Mouse (Mus musculus): ENCODE data around the gene Ufc1. TPM values are rescaled to one million over a fixed set of nuclear protein-coding genes. Genes with fewer than 3 reads are reported as not detected.

Gene Ufc1
- polyA plus RNA-seq, 1 experiment from 2014 or later = 126 TPM

DNA sequence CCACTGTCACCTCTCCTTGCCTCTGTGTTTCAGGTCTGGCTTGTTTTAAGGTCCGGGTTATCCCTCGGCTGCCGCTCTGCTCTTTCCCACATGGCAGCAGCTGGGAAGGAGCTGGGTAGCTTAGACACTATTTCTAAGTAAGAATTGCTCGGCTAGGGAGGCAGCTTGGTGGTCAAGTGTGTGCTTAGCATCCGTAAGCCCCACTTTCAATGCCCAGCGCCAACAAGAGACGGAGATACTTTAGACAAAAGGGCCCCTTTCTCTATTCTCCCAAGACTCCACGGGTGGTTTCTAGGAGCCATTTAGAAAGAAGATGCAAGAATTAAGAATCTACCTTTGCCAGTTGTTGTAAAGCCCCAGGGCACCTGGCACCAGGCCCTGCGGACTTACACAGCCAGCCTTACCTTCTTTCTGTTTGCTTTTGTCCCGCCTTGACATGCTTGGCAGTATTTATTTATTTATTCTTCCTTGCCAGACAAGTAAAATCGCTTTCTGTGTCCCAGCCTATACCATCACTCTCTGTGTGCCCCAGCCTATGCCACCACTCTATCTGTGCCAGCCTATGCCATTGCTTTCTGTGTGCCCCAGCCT is 19.6 kb downstream of the Ufc1 start:
- Histone ChIP-seq H3K27ac (ENCODE audit: low read depth, low read length) (no peak overlapping the region), H3K4me1 (ENCODE audit: control insufficient read depth, insufficient read depth, low read depth, low read length) (peaks cover 20% of the 10 kb centered on the region), H3K9ac (ENCODE audit: low read depth, low read length) (no peak overlapping the region), H3K4me2 (ENCODE audit: low read length) (no peak overlapping the region), H3K4me3 (ENCODE audit: low read length) (no peak overlapping the region), H3K9me3 (ENCODE audit: control insufficient read depth, low read length) (no peaks in the 10 kb centered on the region), H3K27me3 (replicated peaks; ENCODE audit: control insufficient read depth, insufficient read depth, low read length) (no peaks in the 10 kb centered on the region), H3K36me3 (ENCODE audit: control insufficient read depth, insufficient read depth, low read length) (peaks cover 43% of the 10 kb centered on the region)
- no peak for ATAC-seq
- 79% methylated on average over 11 of the region's 11 CpGs for WGBS

DNA sequence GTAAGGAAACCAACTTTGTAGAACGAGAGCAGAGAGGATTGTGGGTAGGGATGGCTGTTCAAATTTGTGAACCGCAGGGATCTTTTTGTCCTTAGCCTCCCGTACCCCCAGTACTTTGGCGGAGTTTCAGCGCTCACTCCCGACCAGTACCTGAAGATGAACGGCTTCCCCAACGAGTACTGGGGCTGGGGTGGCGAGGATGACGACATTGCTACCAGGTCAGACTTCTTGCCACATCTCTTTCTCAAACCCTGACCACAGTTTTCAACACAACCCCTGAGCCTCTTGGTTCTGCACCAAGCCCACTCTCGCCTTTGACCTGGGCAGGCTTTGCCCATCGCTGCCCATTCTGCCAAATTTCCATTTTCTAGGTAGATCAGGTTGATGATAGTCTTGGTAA is 20.7 kb downstream of the Ufc1 start:
- 93% methylated on average over 12 of the region's 12 CpGs for WGBS
- Histone ChIP-seq H3K27ac (ENCODE audit: low read depth, low read length) (no peak overlapping the region), H3K36me3 (ENCODE audit: control insufficient read depth, insufficient read depth, low read length) (peaks cover 43% of the 10 kb centered on the region), H3K4me1 (ENCODE audit: control insufficient read depth, insufficient read depth, low read depth, low read length) (peaks cover 12% of the 10 kb centered on the region), H3K4me3 (ENCODE audit: low read length) (no peak overlapping the region), H3K9me3 (ENCODE audit: control insufficient read depth, low read length) (no peaks in the 10 kb centered on the region), H3K9ac (ENCODE audit: low read depth, low read length) (no peak overlapping the region), H3K4me2 (ENCODE audit: low read length) (no peak overlapping the region), H3K27me3 (replicated peaks; ENCODE audit: control insufficient read depth, insufficient read depth, low read length) (no peaks in the 10 kb centered on the region)
- no peak for ATAC-seq

DNA sequence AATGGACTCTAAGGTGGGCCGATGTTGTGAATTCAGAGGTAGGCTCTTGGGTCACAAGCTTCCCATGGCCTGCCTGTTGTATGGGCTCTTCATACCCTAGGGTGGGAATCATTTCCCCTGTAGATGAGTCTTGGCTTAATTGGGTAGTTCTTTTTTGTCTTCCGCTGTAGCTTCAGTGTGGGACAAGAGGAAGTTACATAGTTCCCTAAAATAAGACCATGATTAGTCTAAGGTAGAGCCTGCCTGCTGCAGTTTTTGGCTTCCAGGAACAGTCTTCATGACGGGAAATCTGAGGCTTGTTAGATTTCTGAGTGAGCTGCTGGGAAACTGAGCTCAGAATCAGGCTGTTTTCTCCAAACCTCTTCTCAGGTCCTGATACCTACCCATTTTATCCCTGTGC is 22.7 kb downstream of the Ufc1 start:
- no peaks in the 10 kb centered on the region for H3K27me3 ChIP-seq (replicated peaks; ENCODE audit: control insufficient read depth, insufficient read depth, low read length)
- no peaks in the 10 kb centered on the region for H3K9me3 ChIP-seq (ENCODE audit: control insufficient read depth, low read length)
- no peak overlapping the region for H3K9ac ChIP-seq (ENCODE audit: low read depth, low read length)
- 95% methylated on average over 3 of the region's 3 CpGs for WGBS
- no peak overlapping the region for H3K27ac ChIP-seq (ENCODE audit: low read depth, low read length)
- H3K4me2 ChIP-seq (ENCODE audit: low read length) = no peak overlapping the region
- no peak overlapping the region for H3K4me3 ChIP-seq (ENCODE audit: low read length)
- no peak for ATAC-seq
- peaks cover 12% of the 10 kb centered on the region for H3K4me1 ChIP-seq (ENCODE audit: control insufficient read depth, insufficient read depth, low read depth, low read length)
- peaks cover 33% of the 10 kb centered on the region for H3K36me3 ChIP-seq (ENCODE audit: control insufficient read depth, insufficient read depth, low read length)

DNA sequence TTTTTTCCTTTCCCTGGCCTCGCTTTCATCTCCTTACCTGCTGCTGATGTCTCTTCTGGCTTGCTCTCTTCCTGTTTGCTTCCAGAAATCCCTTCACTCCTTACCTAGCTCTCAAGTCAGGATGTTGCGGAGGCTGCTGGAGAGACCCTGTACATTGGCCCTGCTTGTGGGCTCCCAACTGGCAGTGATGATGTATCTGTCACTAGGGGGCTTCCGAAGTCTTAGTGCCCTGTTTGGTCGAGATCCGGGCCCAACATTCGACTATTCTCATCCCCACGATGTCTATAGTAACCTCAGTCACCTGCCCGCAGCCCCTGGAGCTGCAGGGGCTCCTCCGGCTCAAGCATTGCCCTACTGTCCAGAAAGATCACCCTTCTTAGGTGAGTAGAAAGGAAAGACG is 23.2 kb downstream of the Ufc1 start:
- Histone ChIP-seq H3K4me3 (ENCODE audit: low read length) (no peak overlapping the region), H3K4me1 (ENCODE audit: control insufficient read depth, insufficient read depth, low read depth, low read length) (peaks cover 12% of the 10 kb centered on the region), H3K9me3 (ENCODE audit: control insufficient read depth, low read length) (no peaks in the 10 kb centered on the region), H3K9ac (ENCODE audit: low read depth, low read length) (no peak overlapping the region), H3K27ac (ENCODE audit: low read depth, low read length) (no peak overlapping the region), H3K36me3 (ENCODE audit: control insufficient read depth, insufficient read depth, low read length) (peaks cover 30% of the 10 kb centered on the region), H3K27me3 (replicated peaks; ENCODE audit: control insufficient read depth, insufficient read depth, low read length) (no peaks in the 10 kb centered on the region), H3K4me2 (ENCODE audit: low read length) (peak overlapping the region; percentile 75; the same call in 1 of the 2 replicates)
- ATAC-seq = no peak
- WGBS = 72% methylated on average over 10 of the region's 10 CpGs

DNA sequence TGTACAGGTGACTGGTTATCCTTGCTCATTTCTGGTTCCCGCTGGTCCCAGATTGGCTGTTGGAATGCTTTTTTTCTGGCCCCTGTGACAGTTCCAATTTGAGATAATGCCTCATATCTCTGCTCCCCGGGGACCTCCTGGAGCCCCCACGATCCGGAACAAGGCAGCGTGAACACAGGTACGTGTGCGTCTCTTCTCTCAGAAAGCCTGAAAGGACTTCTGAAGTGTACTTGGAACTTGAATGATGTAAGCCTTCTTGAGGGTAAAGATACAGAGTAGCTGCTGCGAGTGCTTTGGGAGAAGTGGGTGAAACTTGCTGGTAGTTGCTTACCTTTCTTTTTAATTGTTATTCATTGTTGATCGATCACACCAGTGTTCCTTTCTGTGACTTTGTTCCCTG is 23.6 kb downstream of the Ufc1 start:
- Histone ChIP-seq H3K9ac (ENCODE audit: low read depth, low read length) (peak overlapping the region; percentile 81), H3K36me3 (ENCODE audit: control insufficient read depth, insufficient read depth, low read length) (peaks cover 26% of the 10 kb centered on the region), H3K27me3 (replicated peaks; ENCODE audit: control insufficient read depth, insufficient read depth, low read length) (no peaks in the 10 kb centered on the region), H3K4me2 (ENCODE audit: low read length) (peak overlapping the region; percentile 75), H3K4me1 (ENCODE audit: control insufficient read depth, insufficient read depth, low read depth, low read length) (peaks cover 12% of the 10 kb centered on the region), H3K4me3 (ENCODE audit: low read length) (peak overlapping the region; percentile 73), H3K9me3 (ENCODE audit: control insufficient read depth, low read length) (no peaks in the 10 kb centered on the region), H3K27ac (ENCODE audit: low read depth, low read length) (no peak overlapping the region)
- WGBS = 55% methylated on average over 9 of the region's 9 CpGs
- ATAC-seq = no peak

DNA sequence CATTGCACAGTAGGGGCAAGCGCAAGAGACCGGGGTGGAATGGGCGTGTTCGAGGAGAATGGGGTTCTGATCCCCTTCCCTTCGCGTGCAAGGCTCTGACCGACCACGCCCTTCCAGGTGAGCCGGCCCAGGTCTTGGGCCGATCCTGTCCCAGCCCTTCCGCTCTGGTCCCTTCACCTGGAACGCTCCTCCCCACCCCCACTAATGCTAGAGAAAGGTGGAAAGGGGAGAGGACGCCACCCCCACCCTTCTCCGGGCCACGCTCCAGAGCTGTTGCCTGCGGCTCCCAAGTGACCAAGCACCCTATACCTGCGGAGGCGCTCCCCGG is 24.3 kb downstream of the Ufc1 start:
- ATAC-seq = peak; percentile 61
- 2% methylated on average over 17 of the region's 19 CpGs for WGBS
- H3K4me1 ChIP-seq (ENCODE audit: control insufficient read depth, insufficient read depth, low read depth, low read length) = peaks cover 12% of the 10 kb centered on the region
- H3K9me3 ChIP-seq (ENCODE audit: control insufficient read depth, low read length) = no peaks in the 10 kb centered on the region
- H3K4me3 ChIP-seq (ENCODE audit: low read length) = peak overlapping the region; percentile 73
- peak overlapping the region; percentile 81 for H3K9ac ChIP-seq (ENCODE audit: low read depth, low read length)
- H3K27ac ChIP-seq (ENCODE audit: low read depth, low read length) = peak overlapping the region; percentile 65
- no peaks in the 10 kb centered on the region for H3K27me3 ChIP-seq (replicated peaks; ENCODE audit: control insufficient read depth, insufficient read depth, low read length)
- H3K4me2 ChIP-seq (ENCODE audit: low read length) = peak overlapping the region; percentile 75
- peaks cover 20% of the 10 kb centered on the region for H3K36me3 ChIP-seq (ENCODE audit: control insufficient read depth, insufficient read depth, low read length)

DNA sequence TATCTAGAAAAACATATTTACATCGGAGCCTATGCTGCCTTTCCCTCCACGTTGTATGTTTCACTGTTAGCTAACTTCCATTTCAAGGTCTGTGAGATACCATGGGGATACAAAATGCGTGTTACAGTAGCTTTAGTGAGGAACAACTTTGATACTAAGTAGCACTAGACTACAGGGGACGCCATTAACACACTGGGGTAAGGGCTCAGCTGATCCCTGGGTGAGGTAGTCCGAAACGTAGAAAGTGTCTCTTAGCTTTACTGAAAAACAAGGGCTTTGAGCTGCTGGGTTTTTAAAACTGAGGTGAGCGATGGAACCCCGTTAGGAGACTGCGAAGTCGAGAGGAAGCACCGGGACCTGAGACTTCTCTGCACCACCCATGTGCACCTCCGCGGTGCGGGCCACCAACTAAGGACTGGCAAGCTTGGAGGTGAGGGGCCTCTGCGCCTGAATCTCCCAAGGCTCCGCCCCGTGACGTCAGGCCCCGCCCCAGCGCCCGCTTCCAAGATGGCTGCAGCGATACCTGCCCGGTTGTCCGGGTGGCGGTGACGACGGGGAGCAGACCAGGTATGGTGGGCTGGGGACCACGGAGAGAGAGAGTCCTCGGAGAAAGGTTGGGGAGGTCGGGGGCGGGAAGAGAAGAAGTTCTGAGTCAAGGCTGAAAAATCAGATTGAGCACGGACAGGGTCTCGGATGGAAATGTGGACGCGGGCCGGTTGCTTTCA is 24.8 kb downstream of the Ufc1 start, which contains the start of gene B4galt3:
TSS of gene B4galt3 (plus strand) at position 481 of the 725 bp plus-strand sequence.
- ATAC-seq = peak; percentile 95
- Histone ChIP-seq H3K27ac (ENCODE audit: low read depth, low read length) (peak within 1 kb of the TSS; percentile 65), H3K9me3 (ENCODE audit: control insufficient read depth, low read length) (no peaks in the 10 kb centered on the region), H3K4me3 (ENCODE audit: low read length) (peak within 1 kb of the TSS; percentile 73), H3K4me2 (ENCODE audit: low read length) (peak within 1 kb of the TSS; percentile 75), H3K27me3 (replicated peaks; ENCODE audit: control insufficient read depth, insufficient read depth, low read length) (no peaks in the 10 kb centered on the region), H3K36me3 (ENCODE audit: control insufficient read depth, insufficient read depth, low read length) (peaks cover 15% of the 10 kb centered on the region), H3K9ac (ENCODE audit: low read depth, low read length) (peak within 1 kb of the TSS; percentile 81), H3K4me1 (ENCODE audit: control insufficient read depth, insufficient read depth, low read depth, low read length) (peaks cover 12% of the 10 kb centered on the region)
- WGBS = 2% methylated on average over 36 of the region's 36 CpGs

DNA sequence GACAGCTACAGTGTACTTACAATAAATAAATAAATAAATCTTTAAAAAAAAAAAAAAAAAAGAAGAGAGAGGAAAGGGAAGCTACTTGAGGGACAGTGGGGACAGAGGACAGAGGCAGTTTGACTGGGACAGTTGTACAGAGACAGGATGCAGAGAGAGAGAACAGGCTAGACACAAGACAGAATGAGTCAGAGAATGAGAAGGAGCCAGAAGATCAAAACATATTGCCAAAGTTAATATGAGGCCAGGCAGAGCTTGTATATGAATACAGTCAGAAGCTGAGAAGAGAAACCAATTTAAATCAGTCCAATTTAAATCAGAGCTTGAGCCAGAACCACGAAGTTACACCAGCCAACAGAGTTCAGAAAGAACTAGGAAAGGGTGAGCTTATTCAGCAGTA is 26.5 kb downstream of the Ufc1 start:
- H3K36me3 ChIP-seq (ENCODE audit: control insufficient read depth, insufficient read depth, low read length) = peaks cover 4% of the 10 kb centered on the region; the same call in 1 of the 2 replicates
- WGBS = 72% methylated on average over 1 of the region's 1 CpGs
- no peak overlapping the region for H3K4me2 ChIP-seq (ENCODE audit: low read length)
- H3K27ac ChIP-seq (ENCODE audit: low read depth, low read length) = no peak overlapping the region
- H3K27me3 ChIP-seq (replicated peaks; ENCODE audit: control insufficient read depth, insufficient read depth, low read length) = no peaks in the 10 kb centered on the region
- no peak overlapping the region for H3K4me3 ChIP-seq (ENCODE audit: low read length)
- H3K9ac ChIP-seq (ENCODE audit: low read depth, low read length) = no peak overlapping the region
- H3K9me3 ChIP-seq (ENCODE audit: control insufficient read depth, low read length) = no peaks in the 10 kb centered on the region
- peaks cover 18% of the 10 kb centered on the region for H3K4me1 ChIP-seq (ENCODE audit: control insufficient read depth, insufficient read depth, low read depth, low read length)
- no peak for ATAC-seq

DNA sequence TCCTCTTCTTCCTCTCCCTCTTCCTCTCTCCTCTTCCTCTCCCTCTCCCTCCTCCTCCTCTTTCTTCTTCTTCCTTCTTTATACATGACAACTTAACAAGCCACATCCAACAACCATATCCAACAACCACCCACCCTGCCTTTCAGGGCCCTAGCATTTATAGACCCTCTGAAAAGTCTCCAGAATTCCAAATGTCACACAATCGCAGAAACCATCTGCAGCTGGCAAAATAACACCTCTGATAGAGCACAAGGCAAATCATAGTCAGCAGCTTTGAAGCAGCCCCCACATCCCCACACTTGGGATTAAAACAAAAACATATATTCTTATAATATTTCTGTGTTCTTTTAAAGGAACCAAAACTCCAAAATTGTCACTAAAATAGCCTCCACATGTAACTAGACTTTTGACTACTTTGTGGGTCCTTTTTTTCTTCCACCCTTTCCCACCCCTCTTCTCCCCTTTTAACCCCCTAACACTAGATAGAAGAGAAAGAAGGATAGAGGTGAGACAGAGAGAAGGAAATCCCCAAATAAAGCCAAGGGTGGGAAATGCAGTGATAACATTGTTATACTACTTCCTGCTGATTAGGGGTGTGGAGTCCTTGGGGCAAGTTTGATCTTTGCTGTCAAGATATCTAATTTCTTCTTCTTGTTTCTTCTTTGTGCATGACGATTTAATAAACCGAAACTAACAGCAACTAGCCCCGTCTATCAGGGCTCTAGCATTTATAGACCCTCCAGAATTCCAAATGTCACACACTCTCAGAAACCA is 28.7 kb downstream of the Ufc1 start:
- Histone ChIP-seq H3K4me3 (ENCODE audit: low read length) (no peak overlapping the region), H3K36me3 (ENCODE audit: control insufficient read depth, insufficient read depth, low read length) (no peaks in the 10 kb centered on the region), H3K9me3 (ENCODE audit: control insufficient read depth, low read length) (no peaks in the 10 kb centered on the region), H3K9ac (ENCODE audit: low read depth, low read length) (no peak overlapping the region), H3K4me2 (ENCODE audit: low read length) (no peak overlapping the region), H3K27me3 (replicated peaks; ENCODE audit: control insufficient read depth, insufficient read depth, low read length) (no peaks in the 10 kb centered on the region), H3K4me1 (ENCODE audit: control insufficient read depth, insufficient read depth, low read depth, low read length) (peaks cover 16% of the 10 kb centered on the region), H3K27ac (ENCODE audit: low read depth, low read length) (no peak overlapping the region)
- WGBS = 75% methylated on average over 4 of the region's 4 CpGs
- ATAC-seq = no peak

Data from hindbrain, embryonic 16.5 days (tissue).